Mouse (Mus musculus) hindbrain, embryonic 15.5 days (tissue): ENCODE measurements around the gene Prkch. TPM values are rescaled to one million over a fixed set of nuclear protein-coding genes. Genes with fewer than 3 reads are reported as not detected.

Source experiments
- ATAC-seq: fragments of 200-750 bp; cut with Nextera tagmentation; 2 replicates; pipeline ENCODE4 v1.8.0; 2017; ENCODE audit warnings: low read depth, moderate number of reproducible peaks, moderate TSS enrichment; ENCODE audit not compliant: low FRiP score
- H3K27ac ChIP-seq: fragments of 300-500 bp; sonication (generic); replicated peaks from 2 replicates; pipeline ENCODE4 v1.5.1; 2015; ENCODE audit warnings: mild to moderate bottlenecking, inconsistent platforms
- H3K27me3 ChIP-seq: fragments of 300-500 bp; sonication (generic); 2 replicates; pipeline ENCODE4 v1.6.1; 2015; ENCODE audit warnings: control low read depth, inconsistent platforms
- H3K36me3 ChIP-seq: fragments of 300-500 bp; sonication (generic); 2 replicates; pipeline ENCODE4 v1.6.1; 2015; ENCODE audit warnings: control low read depth, inconsistent platforms
- H3K4me1 ChIP-seq: fragments of 300-500 bp; sonication (generic); replicated peaks from 2 replicates; pipeline ENCODE4 v1.6.1; 2015; ENCODE audit warnings: control low read depth, inconsistent platforms
- H3K4me2 ChIP-seq: fragments of 300-500 bp; sonication (generic); 2 replicates; pipeline ENCODE4 v1.6.1; 2015; ENCODE audit warnings: moderate library complexity, mild to moderate bottlenecking, inconsistent platforms
- H3K4me3 ChIP-seq: fragments of 300-500 bp; sonication (generic); 2 replicates; pipeline ENCODE4 v1.5.1; 2015; ENCODE audit warnings: mild to moderate bottlenecking, inconsistent platforms
- H3K9ac ChIP-seq: fragments of 300-500 bp; sonication (generic); 2 replicates; pipeline ENCODE4 v1.6.1; 2015; ENCODE audit warnings: inconsistent platforms
- H3K9me3 ChIP-seq: fragments of 300-500 bp; sonication (generic); 2 replicates; pipeline ENCODE4 v1.6.1; 2016; ENCODE audit warnings: control low read depth, inconsistent platforms
- WGBS: fragments of 180-500 bp; shearing (Covaris S2); methylation state at CpG from one replicate; pipeline ENCODE4 v1.1.7; 2015; 5-methylcytosine and 5-hydroxymethylcytosine counted together
- polyA plus RNA-seq: library from polyadenylated mRNA; unstranded; fragments of >200 nt; fragmentation: Nextera tagmentation; extraction: Ambion mirVana; gene quantifications from 2 replicates; pipeline ENCODE4 v1.2.1, GENCODE M21; 2015

The Prkch gene
- polyA plus RNA-seq, 1 experiment from 2014 or later, result 8.6 TPM

GRCm38 (mm10) chr12:73583813-73584609, 585 bp upstream of the Prkch start:
- peak overlapping the region; percentile 75 for H3K9ac ChIP-seq
- WGBS, result 5% methylated on average over 33 of the region's 33 CpGs
- ATAC-seq, result no peak
- peaks cover 20% of the 10 kb centered on the region for H3K4me1 ChIP-seq
- H3K4me2 ChIP-seq, result peak overlapping the region; percentile 90
- H3K36me3 ChIP-seq, result no peaks in the 10 kb centered on the region
- H3K27me3 ChIP-seq, result peaks cover 11% of the 10 kb centered on the region; the same call in 1 of the 2 replicates
- H3K9me3 ChIP-seq, result no peaks in the 10 kb centered on the region
- peak overlapping the region; percentile 66 for H3K27ac ChIP-seq
- H3K4me3 ChIP-seq, result peak overlapping the region; percentile 82

- H3K4me2 ChIP-seq, result peak overlapping the region; percentile 90
- peaks cover 11% of the 10 kb centered on the region; the same call in 1 of the 2 replicates for H3K27me3 ChIP-seq
- under 1% methylated on average over 33 of the region's 33 CpGs for WGBS
- H3K9me3 ChIP-seq, result no peaks in the 10 kb centered on the region
- no peaks in the 10 kb centered on the region for H3K36me3 ChIP-seq
- ATAC-seq, result peak; percentile 69
- H3K9ac ChIP-seq, result peak overlapping the region; percentile 75
- H3K27ac ChIP-seq, result peak overlapping the region; percentile 66
- peak overlapping the region; percentile 82 for H3K4me3 ChIP-seq
- peaks cover 20% of the 10 kb centered on the region for H3K4me1 ChIP-seq
Observed at GRCm38 (mm10) chr12:73585241-73585801, 725 bp downstream of the Prkch start.

GRCm38 (mm10) chr12:73585850-73586249, 1.3 kb downstream of the Prkch start:
- no peak overlapping the region for H3K9ac ChIP-seq
- ATAC-seq, result no peak
- under 1% methylated on average over 7 of the region's 7 CpGs for WGBS
- peaks cover 20% of the 10 kb centered on the region for H3K4me1 ChIP-seq
- peak overlapping the region; percentile 82 for H3K4me3 ChIP-seq
- H3K9me3 ChIP-seq, result no peaks in the 10 kb centered on the region
- H3K27me3 ChIP-seq, result peaks cover 11% of the 10 kb centered on the region; the same call in 1 of the 2 replicates
- H3K36me3 ChIP-seq, result no peaks in the 10 kb centered on the region
- peak overlapping the region; percentile 90 for H3K4me2 ChIP-seq
- H3K27ac ChIP-seq, result no peak overlapping the region

GRCm38 (mm10) chr12:73587262-73587661, 2.7 kb downstream of the Prkch start:
- Histone ChIP-seq H3K36me3 (no peaks in the 10 kb centered on the region), H3K4me1 (peaks cover 20% of the 10 kb centered on the region), H3K4me3 (no peak overlapping the region), H3K27ac (no peak overlapping the region), H3K9ac (no peak overlapping the region), H3K4me2 (peak overlapping the region; percentile 6; the same call in 1 of the 2 replicates), H3K27me3 (peaks cover 11% of the 10 kb centered on the region; the same call in 1 of the 2 replicates), H3K9me3 (no peaks in the 10 kb centered on the region)
- WGBS, result 74% methylated on average over 3 of the region's 3 CpGs
- no peak for ATAC-seq

- Histone ChIP-seq H3K9me3 (no peaks in the 10 kb centered on the region), H3K36me3 (no peaks in the 10 kb centered on the region), H3K9ac (no peak overlapping the region), H3K27me3 (peaks cover 11% of the 10 kb centered on the region; the same call in 1 of the 2 replicates), H3K4me1 (peaks cover 6% of the 10 kb centered on the region), H3K4me2 (no peak overlapping the region), H3K4me3 (no peak overlapping the region), H3K27ac (no peak overlapping the region)
- ATAC-seq, result no peak
- 71% methylated on average over 15 of the region's 15 CpGs for WGBS
Observed at GRCm38 (mm10) chr12:73590627-73591276, 6.2 kb downstream of the Prkch start.

GRCm38 (mm10) chr12:73591625-73592024, 7.0 kb downstream of the Prkch start:
- no peak overlapping the region for H3K27ac ChIP-seq
- no peak overlapping the region for H3K4me3 ChIP-seq
- ATAC-seq, result no peak
- H3K9ac ChIP-seq, result no peak overlapping the region
- no peak overlapping the region for H3K4me2 ChIP-seq
- H3K36me3 ChIP-seq, result no peaks in the 10 kb centered on the region
- H3K4me1 ChIP-seq, result no peaks in the 10 kb centered on the region
- peaks cover 4% of the 10 kb centered on the region; the same call in 1 of the 2 replicates for H3K27me3 ChIP-seq
- 67% methylated on average over 11 of the region's 11 CpGs for WGBS
- H3K9me3 ChIP-seq, result no peaks in the 10 kb centered on the region

- no peak for ATAC-seq
- no peak overlapping the region for H3K27ac ChIP-seq
- H3K9ac ChIP-seq, result no peak overlapping the region
- H3K27me3 ChIP-seq, result no peaks in the 10 kb centered on the region
- no peak overlapping the region for H3K4me2 ChIP-seq
- H3K36me3 ChIP-seq, result no peaks in the 10 kb centered on the region
- 86% methylated on average over 12 of the region's 12 CpGs for WGBS
- no peak overlapping the region for H3K4me3 ChIP-seq
- H3K4me1 ChIP-seq, result no peaks in the 10 kb centered on the region
- no peaks in the 10 kb centered on the region for H3K9me3 ChIP-seq
Observed at GRCm38 (mm10) chr12:73593021-73593798, 8.6 kb downstream of the Prkch start.

- H3K36me3 ChIP-seq, result no peaks in the 10 kb centered on the region
- WGBS, result 91% methylated on average over 9 of the region's 9 CpGs
- H3K4me1 ChIP-seq, result no peaks in the 10 kb centered on the region
- no peak overlapping the region for H3K4me2 ChIP-seq
- ATAC-seq, result no peak
- H3K27ac ChIP-seq, result no peak overlapping the region
- H3K27me3 ChIP-seq, result no peaks in the 10 kb centered on the region
- H3K9me3 ChIP-seq, result no peaks in the 10 kb centered on the region
- H3K9ac ChIP-seq, result no peak overlapping the region
- no peak overlapping the region for H3K4me3 ChIP-seq
Observed at GRCm38 (mm10) chr12:73594177-73594745, 9.7 kb downstream of the Prkch start.

GRCm38 (mm10) chr12:73595226-73595625, 10.6 kb downstream of the Prkch start:
- Histone ChIP-seq H3K4me1 (0 out of 2 replicates have a peak, but pooled peaks cover 2% of the 10 kb centered on the region), H3K9me3 (no peaks in the 10 kb centered on the region), H3K9ac (no peak overlapping the region), H3K27me3 (no peaks in the 10 kb centered on the region), H3K27ac (no peak overlapping the region), H3K4me2 (no peak overlapping the region), H3K4me3 (no peak overlapping the region), H3K36me3 (no peaks in the 10 kb centered on the region)
- ATAC-seq, result no peak
- 79% methylated on average over 8 of the region's 8 CpGs for WGBS

GRCm38 (mm10) chr12:73598241-73598640, 13.6 kb downstream of the Prkch start:
- no peak for ATAC-seq
- WGBS, result 65% methylated on average over 6 of the region's 6 CpGs
- no peak overlapping the region for H3K9ac ChIP-seq
- 0 out of 2 replicates have a peak, but pooled peaks cover 6% of the 10 kb centered on the region for H3K4me1 ChIP-seq
- H3K27me3 ChIP-seq, result no peaks in the 10 kb centered on the region
- H3K36me3 ChIP-seq, result no peaks in the 10 kb centered on the region
- no peak overlapping the region for H3K4me2 ChIP-seq
- H3K4me3 ChIP-seq, result no peak overlapping the region
- no peaks in the 10 kb centered on the region for H3K9me3 ChIP-seq
- H3K27ac ChIP-seq, result no peak overlapping the region

GRCm38 (mm10) chr12:73600457-73600856, 15.9 kb downstream of the Prkch start:
- Histone ChIP-seq H3K27ac (no peak overlapping the region), H3K9me3 (no peaks in the 10 kb centered on the region), H3K4me3 (no peak overlapping the region), H3K36me3 (no peaks in the 10 kb centered on the region), H3K4me2 (no peak overlapping the region), H3K27me3 (no peaks in the 10 kb centered on the region), H3K4me1 (0 out of 2 replicates have a peak, but pooled peaks cover 6% of the 10 kb centered on the region), H3K9ac (no peak overlapping the region)
- WGBS, result 64% methylated on average over 4 of the region's 4 CpGs
- ATAC-seq, result no peak
